Mouse (Mus musculus): Measurements from ENCODE around the gene Negr1. TPM values are rescaled to one million over a fixed set of nuclear protein-coding genes. Genes with fewer than 3 reads are reported as not detected.

Gene Negr1
- polyA plus RNA-seq, 1 experiment, result not detected

- no peak for TF ChIP-seq GATA1 (IDR thresholded peaks at IDR 0.05; ENCODE audit: low read length)
Observed at GRCm38 (mm10) chr3:156632942-156633341, 71.3 kb downstream of the Negr1 start.

- TF ChIP-seq GATA1 (IDR thresholded peaks at IDR 0.05; ENCODE audit: low read length), result no peak
Observed at GRCm38 (mm10) chr3:156639382-156639781, 77.8 kb downstream of the Negr1 start.

DNA sequence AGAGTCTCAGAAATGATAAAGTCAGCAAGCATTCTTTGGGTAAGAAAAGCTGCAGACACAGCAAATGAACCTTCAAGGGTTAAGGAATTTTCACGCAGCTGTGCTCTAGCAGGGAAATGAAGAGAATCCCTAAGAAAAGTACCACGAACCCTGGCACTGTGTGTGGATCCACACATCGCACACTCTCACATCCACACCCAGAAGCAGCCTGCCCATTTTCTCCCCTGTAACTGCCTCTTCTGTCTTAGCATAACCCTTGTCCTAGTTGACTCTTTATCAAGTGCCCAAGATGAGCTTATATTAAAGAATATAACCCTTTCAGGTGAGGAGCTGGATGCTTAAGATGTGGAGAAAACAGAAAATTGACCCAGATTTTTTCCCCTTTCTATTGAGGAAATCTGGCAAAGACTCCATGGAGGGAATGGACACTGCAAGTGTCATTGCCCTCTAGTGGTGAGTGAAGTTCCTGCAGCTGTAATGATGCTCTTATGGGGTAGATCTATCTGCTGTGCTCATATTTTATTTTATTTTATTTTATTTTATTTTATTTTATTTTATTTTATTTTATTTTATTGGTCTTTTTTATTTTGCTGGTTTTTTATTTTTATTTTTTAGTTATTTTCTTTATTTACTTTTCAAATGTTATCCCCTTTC, 82.2 kb downstream of the Negr1 start:
- TF ChIP-seq GATA1 (IDR thresholded peaks at IDR 0.05; ENCODE audit: low read length), result no peak

DNA sequence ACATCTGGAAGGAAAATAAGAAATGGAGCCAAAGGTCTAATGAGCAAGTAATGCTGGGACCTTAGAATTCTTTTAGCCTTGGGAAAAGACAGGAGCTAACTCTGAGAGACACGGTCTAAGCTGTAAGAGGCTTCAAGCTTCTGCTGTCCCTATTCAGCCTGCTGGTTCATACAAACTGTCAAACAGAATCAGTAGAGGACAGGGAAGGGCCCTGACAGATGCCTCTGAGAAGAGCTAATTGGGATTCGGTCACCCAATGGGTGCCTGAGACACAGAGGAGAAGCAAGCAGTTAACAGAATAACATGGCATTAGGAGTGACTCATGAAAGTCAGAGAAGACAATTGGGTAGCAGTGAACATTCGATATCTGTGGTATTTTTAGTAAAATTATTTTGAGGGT, 86.8 kb downstream of the Negr1 start:
- no peak for TF ChIP-seq GATA1 (IDR thresholded peaks at IDR 0.05; ENCODE audit: low read length)

GRCm38 (mm10) chr3:156662553-156662952, 101.0 kb downstream of the Negr1 start:
- TF ChIP-seq GATA1 (IDR thresholded peaks at IDR 0.05; ENCODE audit: low read length), result no peak

DNA sequence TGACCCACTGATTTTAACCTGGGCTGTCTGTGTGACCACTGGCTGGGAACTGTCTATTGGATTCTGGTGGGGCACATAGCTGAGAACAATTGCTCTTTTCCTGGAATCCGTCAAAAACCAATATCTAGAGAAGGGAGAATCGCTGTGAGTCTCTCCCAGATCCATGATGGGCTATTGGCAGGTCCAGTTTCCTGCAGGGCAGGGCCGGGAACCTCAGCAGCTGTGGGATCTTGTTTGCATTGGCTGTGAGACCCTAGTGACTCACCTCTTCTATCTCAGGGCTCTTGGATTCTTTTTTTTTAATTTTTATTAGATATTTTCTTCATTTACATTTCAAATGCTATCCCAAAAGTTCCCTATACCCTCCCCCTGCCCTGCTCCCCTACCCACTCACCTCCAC, 111.0 kb downstream of the Negr1 start:
- TF ChIP-seq GATA1 (IDR thresholded peaks at IDR 0.05; ENCODE audit: low read length), result no peak

DNA sequence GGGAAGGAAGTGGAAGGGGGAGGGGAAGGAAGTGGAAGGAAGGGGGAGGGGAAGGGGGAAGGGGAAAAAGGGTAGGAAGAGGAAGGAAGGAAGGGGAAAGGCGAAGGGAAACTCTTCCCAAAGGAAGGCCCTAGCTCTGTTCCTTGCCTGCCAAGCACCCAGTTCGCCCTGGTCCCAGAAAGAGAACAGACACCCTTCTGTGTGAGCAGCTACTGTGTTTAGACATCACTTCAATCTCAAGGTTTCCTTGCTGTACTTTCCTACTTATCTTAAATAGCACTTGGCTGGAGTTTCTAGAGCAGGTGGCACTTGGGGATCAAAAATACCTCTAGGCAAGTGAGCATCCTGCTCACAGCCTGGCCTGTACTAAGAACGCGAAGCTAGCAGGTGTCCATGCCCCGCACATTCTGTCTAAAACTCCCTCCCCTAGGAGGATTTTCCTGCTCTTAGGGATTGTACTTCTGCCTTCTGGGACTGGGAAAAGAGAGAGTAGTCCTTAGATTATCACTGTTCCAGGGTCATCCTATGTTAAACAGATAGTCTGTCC, 128.5 kb downstream of the Negr1 start:
- no peak for TF ChIP-seq GATA1 (IDR thresholded peaks at IDR 0.05; ENCODE audit: low read length)

DNA sequence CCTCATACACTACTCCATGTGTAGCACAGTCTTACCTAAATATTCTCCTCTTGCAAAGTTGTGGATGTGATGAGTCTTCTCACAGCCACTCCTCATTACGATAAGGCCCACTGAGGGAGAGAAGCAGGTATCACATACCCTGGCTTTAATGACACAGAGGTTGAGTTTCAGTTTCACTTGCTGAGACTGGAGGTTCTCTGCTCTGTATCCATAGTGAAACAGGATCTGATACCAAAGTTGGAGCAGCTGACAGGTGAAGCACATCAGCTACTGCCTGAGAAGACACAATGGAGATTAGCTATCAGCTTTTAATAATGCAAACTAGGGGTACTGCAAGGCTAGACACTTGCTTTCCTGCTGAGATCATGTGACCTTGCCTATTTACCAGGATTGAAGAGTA, 137.1 kb downstream of the Negr1 start:
- no peak for TF ChIP-seq GATA1 (IDR thresholded peaks at IDR 0.05; ENCODE audit: low read length)

- TF ChIP-seq GATA1 (IDR thresholded peaks at IDR 0.05; ENCODE audit: low read length), result no peak
Observed at GRCm38 (mm10) chr3:156703241-156703640, 141.6 kb downstream of the Negr1 start.

- no peak for TF ChIP-seq GATA1 (IDR thresholded peaks at IDR 0.05; ENCODE audit: low read length)
Observed at GRCm38 (mm10) chr3:156710240-156710639, 148.6 kb downstream of the Negr1 start.

- TF ChIP-seq GATA1 (IDR thresholded peaks at IDR 0.05; ENCODE audit: low read length), result no peak
Observed at GRCm38 (mm10) chr3:156710693-156711092, 149.1 kb downstream of the Negr1 start.

- no peak for TF ChIP-seq GATA1 (IDR thresholded peaks at IDR 0.05; ENCODE audit: low read length)
Observed at GRCm38 (mm10) chr3:156736335-156736734, 174.7 kb downstream of the Negr1 start.

DNA sequence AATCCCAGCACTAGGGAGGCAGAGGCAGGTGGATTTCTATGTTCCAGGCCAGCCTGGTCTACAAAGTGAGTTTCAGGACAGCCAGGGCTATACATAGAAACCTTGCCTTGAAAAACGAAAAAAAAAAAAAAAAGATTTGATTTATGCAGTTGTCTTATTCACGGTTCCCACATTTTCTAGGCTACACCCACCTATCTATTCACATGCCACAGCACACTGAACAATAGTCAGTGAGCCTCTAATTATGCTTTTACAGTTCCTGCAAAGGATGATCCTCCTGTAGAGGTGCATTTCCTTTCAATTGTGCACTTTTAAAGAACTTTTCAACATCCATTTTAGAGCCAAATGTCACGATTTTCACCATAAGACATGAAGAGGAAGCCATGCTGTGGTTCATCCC, 177.9 kb downstream of the Negr1 start:
- TF ChIP-seq GATA1 (IDR thresholded peaks at IDR 0.05; ENCODE audit: low read length), result no peak

DNA sequence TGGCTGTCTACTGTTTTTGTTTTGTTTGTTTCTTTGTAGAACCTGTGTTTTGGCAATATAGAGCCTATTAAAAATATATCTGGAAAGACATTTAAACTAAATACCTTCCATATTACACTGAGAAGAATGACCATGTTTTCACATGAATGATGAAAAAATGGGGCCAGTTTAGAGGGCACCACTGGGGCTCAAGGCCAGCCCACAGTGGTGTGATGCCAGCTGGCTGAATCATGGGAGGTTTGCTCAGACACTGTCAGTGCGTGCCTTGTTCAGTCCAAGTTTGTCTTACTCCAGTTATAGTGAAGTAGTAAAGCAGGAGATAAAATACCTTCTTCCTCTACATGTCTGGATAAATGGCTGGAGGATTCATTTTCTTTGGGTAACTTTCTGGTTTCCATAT, 181.7 kb downstream of the Negr1 start:
- TF ChIP-seq GATA1 (IDR thresholded peaks at IDR 0.05; ENCODE audit: low read length), result no peak

- no peak for TF ChIP-seq GATA1 (IDR thresholded peaks at IDR 0.05; ENCODE audit: low read length)
Observed at GRCm38 (mm10) chr3:156745218-156745770, 183.7 kb downstream of the Negr1 start.

DNA sequence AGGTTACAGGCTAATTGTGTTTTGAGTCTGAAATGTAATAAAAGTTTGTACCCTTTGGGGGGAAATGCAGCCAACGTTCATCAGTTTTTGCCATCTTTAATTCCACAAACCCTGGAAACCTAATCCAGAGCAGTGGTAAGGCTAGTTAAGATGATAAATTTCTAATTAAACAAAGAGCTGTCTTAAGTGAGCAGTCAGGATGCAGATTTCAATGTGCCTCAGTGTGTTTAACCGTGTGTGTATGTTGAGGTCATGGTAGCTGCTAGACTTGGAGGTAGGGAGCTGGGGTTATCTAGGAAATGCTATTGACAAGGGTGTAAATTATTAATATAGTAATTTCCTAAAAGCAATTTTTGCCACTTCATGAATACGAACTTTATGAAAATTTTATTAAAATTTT, 185.9 kb downstream of the Negr1 start:
- TF ChIP-seq GATA1 (IDR thresholded peaks at IDR 0.05; ENCODE audit: low read length), result no peak

- no peak for TF ChIP-seq GATA1 (IDR thresholded peaks at IDR 0.05; ENCODE audit: low read length)
Observed at GRCm38 (mm10) chr3:156753780-156754373, 192.3 kb downstream of the Negr1 start.
